Mouse (Mus musculus) olfactory bulb, adult 2 months (tissue): ENCODE data around the gene Fbxo11. TPM values are rescaled to one million over a fixed set of nuclear protein-coding genes. Genes with fewer than 3 reads are reported as not detected.

Source experiments
- H3K27ac ChIP-seq: fragments of 200-500 bp; 2 replicates; pipeline ENCODE4 v1.5.1; 2012; ENCODE audit warnings: low read depth, low read length; ENCODE audit not compliant: insufficient read depth
- H3K4me1 ChIP-seq: fragments of 200-500 bp; 2 replicates; pipeline ENCODE4 v1.6.1; 2012; ENCODE audit warnings: low read length; ENCODE audit not compliant: control insufficient read depth, insufficient read depth
- H3K4me3 ChIP-seq: fragments of 200-500 bp; 2 replicates; pipeline ENCODE4 v1.5.1; 2012; ENCODE audit warnings: mild to moderate bottlenecking, low read depth, low read length, moderate library complexity; ENCODE audit not compliant: insufficient read depth
- CTCF ChIP-seq: fragments of 200-500 bp; IDR thresholded peaks from 2 replicates; pipeline ENCODE4 v1.5.1; 2012; ENCODE audit warnings: low read depth, mild to moderate bottlenecking, low read length, moderate library complexity; ENCODE audit not compliant: insufficient read depth
- POLR2A ChIP-seq: fragments of 200-500 bp; IDR thresholded peaks from 2 replicates; pipeline ENCODE4 v1.6.1; 2012; ENCODE audit warnings: mild to moderate bottlenecking, low read depth, low read length, moderate library complexity; ENCODE audit not compliant: insufficient read depth
- WGBS: fragments of 180-500 bp; shearing (Covaris S2); methylation state at CpG from one replicate; pipeline ENCODE4 v1.1.7; 2018; 5-methylcytosine and 5-hydroxymethylcytosine counted together
- polyA plus RNA-seq: library from polyadenylated mRNA; stranded (reverse); fragments of >200 nt; gene quantifications from 2 replicates; pipeline ENCODE4 v1.2.4, GENCODE M21; 2012; ENCODE audit warnings: low replicate concordance; ENCODE audit not compliant: missing spikeins, insufficient read depth, insufficient read length

The Fbxo11 gene
- polyA plus RNA-seq, 1 experiment: 140 TPM

DNA sequence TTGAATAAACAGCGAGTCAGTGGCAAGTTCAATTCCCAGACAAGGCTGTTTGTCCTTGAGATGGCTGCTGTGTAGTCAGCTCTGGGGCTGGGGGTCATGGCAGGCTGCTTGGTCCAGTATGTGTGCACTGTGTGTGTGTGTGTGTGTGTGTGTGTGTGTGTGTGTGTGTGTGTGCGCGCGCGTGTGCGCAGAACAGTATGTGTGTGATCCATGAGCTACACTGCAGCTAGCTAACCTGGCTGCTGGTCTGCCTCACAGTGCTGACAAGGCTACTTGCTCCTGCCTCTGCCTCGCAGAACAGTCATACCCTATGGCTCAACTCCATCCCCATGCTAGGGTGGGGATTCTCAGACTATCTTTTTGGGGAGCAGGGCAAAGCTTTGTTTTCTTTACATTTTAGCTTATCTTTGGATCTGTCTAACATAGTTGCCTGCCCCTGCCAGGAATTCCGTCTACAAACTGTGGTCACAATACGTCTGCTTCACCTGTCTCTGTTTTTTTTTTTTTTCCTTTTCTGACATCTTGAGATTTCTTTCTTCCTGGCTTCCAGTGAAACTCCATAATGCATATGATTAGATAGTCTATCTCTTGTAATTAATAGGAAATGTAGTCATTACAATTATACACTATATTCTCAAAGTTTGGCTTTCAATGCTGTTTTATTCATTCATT is 33.2 kb upstream of the Fbxo11 start:
- Histone ChIP-seq H3K27ac (no peak overlapping the region), H3K4me1 (no peaks in the 10 kb centered on the region), H3K4me3 (no peak overlapping the region)
- no peak for TF ChIP-seq POLR2A
- TF ChIP-seq CTCF: no peak
- 94% methylated on average over 9 of the region's 9 CpGs for WGBS

DNA sequence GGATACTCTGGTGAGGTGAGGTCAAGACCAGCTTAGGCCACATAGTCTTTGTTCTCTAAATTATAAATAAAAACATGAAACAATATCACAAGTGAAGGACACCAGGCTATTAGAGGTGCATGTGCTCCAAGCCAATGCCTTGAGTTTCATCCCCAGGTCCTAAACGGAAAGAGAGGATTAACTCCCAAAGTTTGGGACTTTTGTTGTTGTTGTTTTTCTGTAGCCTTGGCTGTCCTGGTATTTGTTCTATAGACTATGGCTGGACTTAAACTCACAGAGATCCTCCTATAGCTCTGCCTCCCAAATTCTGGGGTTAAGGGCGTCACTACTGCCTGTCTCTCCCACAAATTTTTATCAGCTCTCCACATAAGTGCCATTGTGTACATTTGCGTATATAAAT is 32.5 kb upstream of the Fbxo11 start:
- WGBS: 94% methylated on average over 3 of the region's 3 CpGs
- H3K27ac ChIP-seq: no peak overlapping the region
- TF ChIP-seq POLR2A: no peak
- TF ChIP-seq CTCF: no peak
- H3K4me3 ChIP-seq: no peak overlapping the region
- H3K4me1 ChIP-seq: no peaks in the 10 kb centered on the region

DNA sequence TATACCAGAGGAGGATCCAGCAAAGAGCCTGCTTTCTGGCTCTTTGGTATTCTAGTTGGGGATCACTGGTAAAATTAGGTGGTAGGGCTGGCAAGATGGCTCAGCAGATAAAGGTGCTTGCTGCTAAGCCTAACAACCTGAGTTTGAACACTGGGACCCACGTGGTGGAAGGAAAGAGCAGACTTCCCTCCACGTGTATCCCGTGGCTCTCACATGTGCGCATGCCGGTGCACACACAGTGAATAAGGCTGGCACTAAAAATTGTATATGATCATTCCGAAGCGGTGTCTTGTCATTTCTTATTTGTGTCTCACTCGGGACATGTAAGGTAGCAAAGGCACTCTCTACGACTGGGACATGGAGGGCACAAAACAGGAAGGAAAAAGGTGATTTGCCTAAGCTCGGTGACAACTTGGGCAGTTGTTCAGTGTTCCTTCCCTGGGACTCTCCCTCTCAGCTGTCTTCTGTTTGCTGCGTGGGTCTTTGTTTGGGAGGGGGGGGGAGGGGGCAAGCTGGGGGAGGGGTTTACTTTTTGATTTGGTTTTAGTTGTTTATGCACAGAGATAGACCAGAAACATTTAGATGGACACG is 31.8 kb upstream of the Fbxo11 start:
- H3K4me1 ChIP-seq: no peaks in the 10 kb centered on the region
- TF ChIP-seq POLR2A (no peak), CTCF (no peak)
- no peak overlapping the region for H3K27ac ChIP-seq
- 90% methylated on average over 12 of the region's 12 CpGs for WGBS
- H3K4me3 ChIP-seq: no peak overlapping the region

DNA sequence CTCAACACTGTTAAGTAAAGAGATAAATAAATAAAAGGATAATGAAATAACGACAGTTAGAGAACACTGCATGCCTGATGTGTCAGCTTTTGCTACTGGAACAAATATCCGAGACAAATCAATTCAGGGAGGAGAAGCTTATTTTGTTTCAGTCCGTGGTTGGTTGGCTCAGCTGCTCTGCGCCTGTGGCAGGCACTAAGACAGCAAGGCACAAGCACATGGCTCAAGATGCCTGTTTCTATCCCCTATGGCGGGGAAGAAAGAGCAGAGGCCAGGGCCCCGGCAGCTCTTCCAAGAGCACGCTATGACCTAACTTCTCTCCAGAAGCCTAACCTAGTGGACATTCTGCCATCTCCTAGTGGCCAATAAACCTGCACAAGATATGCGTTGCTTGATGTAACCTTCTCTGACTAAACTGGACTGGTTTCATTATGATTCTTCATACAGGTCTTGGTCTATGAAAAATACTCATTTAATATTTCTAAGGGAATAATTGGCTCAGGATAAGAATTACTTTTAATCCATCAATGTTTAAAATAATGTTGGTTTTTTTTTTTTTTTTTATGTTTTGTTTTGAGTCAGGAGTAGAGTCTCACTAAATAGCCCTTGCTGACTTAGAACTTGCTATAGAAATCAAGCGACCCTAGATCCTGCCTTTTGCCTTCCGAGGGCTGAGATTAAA is 30.6 kb upstream of the Fbxo11 start:
- no peak overlapping the region for H3K27ac ChIP-seq
- H3K4me1 ChIP-seq: no peaks in the 10 kb centered on the region
- TF ChIP-seq CTCF (no peak), POLR2A (no peak)
- H3K4me3 ChIP-seq: no peak overlapping the region
- 84% methylated on average over 10 of the region's 10 CpGs for WGBS

DNA sequence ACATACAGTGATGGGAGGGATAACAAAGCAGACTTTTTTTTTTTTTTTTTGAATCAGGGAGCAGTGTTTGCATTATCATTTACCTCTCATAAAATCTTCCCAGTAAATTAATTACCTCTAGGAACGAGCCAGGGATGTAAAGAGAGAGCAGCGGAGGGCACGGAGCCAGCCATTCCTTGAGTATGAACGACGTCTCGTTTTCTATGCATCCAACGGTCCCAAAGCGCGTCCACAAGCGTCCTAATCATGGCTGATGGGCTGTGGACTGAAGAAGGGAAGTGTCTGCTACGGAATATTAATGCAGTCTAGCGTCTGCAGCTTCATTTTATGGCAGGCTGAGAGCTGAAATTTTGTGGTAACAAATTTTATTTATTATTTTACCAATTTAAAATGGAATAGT is 29.2 kb upstream of the Fbxo11 start:
- TF ChIP-seq POLR2A (no peak), CTCF (no peak)
- Histone ChIP-seq H3K4me3 (no peak overlapping the region), H3K27ac (no peak overlapping the region), H3K4me1 (no peaks in the 10 kb centered on the region)
- WGBS: 73% methylated on average over 12 of the region's 12 CpGs

DNA sequence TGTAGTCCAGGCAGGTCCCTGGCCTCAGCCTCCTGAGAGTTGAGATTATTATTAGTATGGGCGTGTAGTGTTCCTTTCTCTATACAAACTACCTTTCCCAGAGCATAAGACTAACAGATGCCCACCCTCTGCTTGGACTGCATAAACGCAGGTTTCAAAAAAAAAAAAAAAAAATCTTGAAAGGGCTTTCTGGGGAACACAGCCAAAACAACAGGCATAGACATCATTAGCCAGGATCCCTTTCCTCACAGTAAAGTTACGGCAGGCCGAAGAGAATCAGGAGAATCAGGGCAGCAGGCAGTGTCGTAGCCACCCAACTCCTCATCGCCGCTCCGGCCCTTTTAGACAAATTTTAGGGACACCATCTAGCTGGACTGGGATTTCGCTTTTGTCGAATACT is 28.7 kb upstream of the Fbxo11 start:
- Histone ChIP-seq H3K4me1 (no peaks in the 10 kb centered on the region), H3K27ac (no peak overlapping the region), H3K4me3 (no peak overlapping the region)
- 80% methylated on average over 10 of the region's 10 CpGs for WGBS
- TF ChIP-seq POLR2A (no peak), CTCF (no peak)

DNA sequence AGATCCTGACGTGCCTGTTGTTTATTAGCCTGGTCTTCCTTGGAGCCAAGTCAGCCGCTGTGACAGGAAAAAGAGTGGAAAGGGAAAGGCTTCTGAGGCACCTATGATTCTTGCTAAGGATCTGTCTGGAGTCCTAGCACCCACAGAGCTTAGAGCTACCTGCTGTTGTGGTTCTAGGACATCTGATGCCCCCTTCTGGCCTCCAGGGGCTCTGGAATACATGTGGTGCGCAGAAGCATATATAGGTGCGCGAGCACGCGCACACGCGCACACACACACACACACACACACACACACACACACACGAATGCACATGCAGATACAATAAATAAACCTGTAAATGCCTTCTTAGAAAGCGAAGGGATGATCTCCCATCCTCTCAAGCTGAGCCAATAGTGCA is 20.9 kb upstream of the Fbxo11 start:
- Histone ChIP-seq H3K4me1 (no peaks in the 10 kb centered on the region), H3K4me3 (no peak overlapping the region), H3K27ac (no peak overlapping the region)
- WGBS: 90% methylated on average over 11 of the region's 11 CpGs
- TF ChIP-seq POLR2A (no peak), CTCF (no peak)

DNA sequence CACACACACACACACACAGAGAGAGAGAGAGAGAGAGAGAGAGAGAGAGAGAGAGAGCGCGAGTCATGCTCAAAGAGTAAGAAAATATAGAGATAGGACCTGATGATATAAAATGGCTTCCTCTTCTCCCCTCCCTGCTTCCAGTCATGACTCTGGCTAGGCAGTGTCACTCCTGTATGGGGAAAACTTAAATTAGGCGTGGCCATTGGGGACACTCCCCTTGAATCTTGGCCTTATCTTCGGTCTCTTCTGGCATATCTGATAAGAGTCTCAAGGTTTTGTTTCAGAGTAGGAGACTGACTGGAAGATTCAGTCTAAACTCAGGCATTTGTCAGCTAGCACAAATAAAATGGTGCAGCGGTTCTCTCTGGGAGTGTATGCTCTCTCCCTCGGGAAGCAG is 16.4 kb upstream of the Fbxo11 start:
- Histone ChIP-seq H3K27ac (no peak overlapping the region), H3K4me1 (no peaks in the 10 kb centered on the region), H3K4me3 (no peak overlapping the region)
- 89% methylated on average over 6 of the region's 6 CpGs for WGBS
- no peak for TF ChIP-seq CTCF
- TF ChIP-seq POLR2A: no peak

DNA sequence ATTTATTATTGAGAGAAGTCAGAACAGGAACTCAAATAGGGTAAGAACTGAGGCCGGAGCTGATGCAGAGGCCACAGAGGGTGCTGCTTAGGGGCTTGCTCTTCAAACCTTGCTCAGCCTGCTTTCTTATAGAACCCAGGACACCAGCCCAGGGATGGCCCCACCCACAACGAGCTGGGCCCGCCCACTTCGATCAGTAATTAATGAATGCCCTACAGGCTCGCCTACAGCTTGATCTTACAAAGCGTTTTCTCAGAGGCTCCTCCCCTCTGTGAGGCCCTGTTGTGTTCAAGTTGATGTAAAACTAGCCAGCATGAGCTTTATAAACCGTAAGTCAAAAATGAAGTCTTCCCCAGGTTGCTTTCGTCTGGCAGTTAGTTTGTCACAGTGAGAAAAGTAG is 14.7 kb upstream of the Fbxo11 start:
- WGBS: 83% methylated on average over 8 of the region's 8 CpGs
- TF ChIP-seq CTCF (no peak), POLR2A (no peak)
- Histone ChIP-seq H3K4me3 (no peak overlapping the region), H3K4me1 (no peaks in the 10 kb centered on the region), H3K27ac (no peak overlapping the region)
